Mouse (Mus musculus): Measurements from ENCODE around the gene Arhgef17. TPM values are rescaled to one million over a fixed set of nuclear protein-coding genes. Genes with fewer than 3 reads are reported as not detected.

The Arhgef17 gene
- polyA plus RNA-seq, 1 experiment from 2014 or later, result 6.2 TPM

DNA sequence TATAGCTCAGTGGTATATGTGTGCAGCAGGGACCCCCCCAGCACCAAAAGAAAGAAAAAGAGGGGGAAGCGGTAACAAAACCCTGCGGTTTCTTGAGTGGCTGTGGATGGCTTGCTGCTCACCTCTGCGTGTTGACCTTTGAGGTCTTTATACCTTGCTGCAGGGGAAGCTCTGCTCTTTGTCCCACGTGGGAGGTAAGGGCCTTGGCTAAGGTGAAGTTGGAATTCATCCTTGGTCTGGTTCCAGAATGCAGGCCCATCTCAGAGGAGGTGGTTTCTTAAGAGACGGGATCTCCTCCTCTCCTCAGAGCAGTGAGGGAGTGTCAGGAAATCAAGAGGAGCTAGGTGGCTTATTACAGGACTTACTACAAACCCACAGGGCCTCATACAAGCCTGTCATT, 89.7 kb downstream of the Arhgef17 start:
- no peak overlapping the region for H3K4me3 ChIP-seq (replicated peaks)
- H3K9me3 ChIP-seq, result no peaks in the 10 kb centered on the region
- no peak for ATAC-seq (ENCODE audit: insufficient read depth, low FRiP score, low read depth)
- 90% methylated on average over 5 of the region's 5 CpGs for WGBS
- no peak overlapping the region for H3K4me2 ChIP-seq
- H3K4me1 ChIP-seq, result 0 out of 2 replicates have a peak, but pooled peaks cover 5% of the 10 kb centered on the region
- H3K27me3 ChIP-seq (replicated peaks), result no peaks in the 10 kb centered on the region
- peaks cover 8% of the 10 kb centered on the region; the same call in 1 of the 2 replicates for H3K36me3 ChIP-seq
- H3K27ac ChIP-seq, result no peak overlapping the region
- H3K9ac ChIP-seq, result no peak overlapping the region

DNA sequence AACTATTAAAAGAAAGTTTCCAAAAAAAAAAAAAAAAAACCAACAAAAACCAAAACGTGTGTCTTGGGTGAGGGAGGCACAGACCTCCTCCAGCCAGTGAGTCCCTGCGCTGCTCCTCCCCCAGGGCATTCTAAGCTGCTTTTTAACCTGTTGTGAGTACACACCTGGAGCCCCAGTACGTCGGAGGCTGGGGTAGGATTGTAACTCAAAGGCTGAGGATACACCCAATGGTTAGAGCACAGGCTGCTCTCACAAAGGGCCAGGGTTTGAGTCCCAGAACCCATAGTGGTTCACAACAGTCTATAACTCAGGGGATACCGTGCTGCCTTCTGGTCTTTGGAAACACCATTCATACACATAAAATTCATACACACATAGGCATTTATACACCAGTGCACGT, 90.3 kb downstream of the Arhgef17 start:
- H3K9ac ChIP-seq, result no peak overlapping the region
- 89% methylated on average over 6 of the region's 6 CpGs for WGBS
- no peak overlapping the region for H3K4me2 ChIP-seq
- ATAC-seq (ENCODE audit: insufficient read depth, low FRiP score, low read depth), result no peak
- H3K27ac ChIP-seq, result no peak overlapping the region
- no peak overlapping the region for H3K4me3 ChIP-seq (replicated peaks)
- no peaks in the 10 kb centered on the region for H3K27me3 ChIP-seq (replicated peaks)
- 0 out of 2 replicates have a peak, but pooled peaks cover 5% of the 10 kb centered on the region for H3K4me1 ChIP-seq
- H3K36me3 ChIP-seq, result peaks cover 8% of the 10 kb centered on the region; the same call in 1 of the 2 replicates
- no peaks in the 10 kb centered on the region for H3K9me3 ChIP-seq

- WGBS, result 96% methylated on average over 1 of the region's 1 CpGs
- H3K4me2 ChIP-seq, result no peak overlapping the region
- H3K4me3 ChIP-seq (replicated peaks), result no peak overlapping the region
- H3K4me1 ChIP-seq, result 0 out of 2 replicates have a peak, but pooled peaks cover 5% of the 10 kb centered on the region
- H3K27ac ChIP-seq, result no peak overlapping the region
- ATAC-seq (ENCODE audit: insufficient read depth, low FRiP score, low read depth), result no peak
- no peaks in the 10 kb centered on the region for H3K9me3 ChIP-seq
- no peaks in the 10 kb centered on the region for H3K27me3 ChIP-seq (replicated peaks)
- no peak overlapping the region for H3K9ac ChIP-seq
- H3K36me3 ChIP-seq, result peaks cover 8% of the 10 kb centered on the region; the same call in 1 of the 2 replicates
These were observed 91.0 kb downstream of the Arhgef17 start for GRCm38 (mm10) chr7:100840906-100841305.

DNA sequence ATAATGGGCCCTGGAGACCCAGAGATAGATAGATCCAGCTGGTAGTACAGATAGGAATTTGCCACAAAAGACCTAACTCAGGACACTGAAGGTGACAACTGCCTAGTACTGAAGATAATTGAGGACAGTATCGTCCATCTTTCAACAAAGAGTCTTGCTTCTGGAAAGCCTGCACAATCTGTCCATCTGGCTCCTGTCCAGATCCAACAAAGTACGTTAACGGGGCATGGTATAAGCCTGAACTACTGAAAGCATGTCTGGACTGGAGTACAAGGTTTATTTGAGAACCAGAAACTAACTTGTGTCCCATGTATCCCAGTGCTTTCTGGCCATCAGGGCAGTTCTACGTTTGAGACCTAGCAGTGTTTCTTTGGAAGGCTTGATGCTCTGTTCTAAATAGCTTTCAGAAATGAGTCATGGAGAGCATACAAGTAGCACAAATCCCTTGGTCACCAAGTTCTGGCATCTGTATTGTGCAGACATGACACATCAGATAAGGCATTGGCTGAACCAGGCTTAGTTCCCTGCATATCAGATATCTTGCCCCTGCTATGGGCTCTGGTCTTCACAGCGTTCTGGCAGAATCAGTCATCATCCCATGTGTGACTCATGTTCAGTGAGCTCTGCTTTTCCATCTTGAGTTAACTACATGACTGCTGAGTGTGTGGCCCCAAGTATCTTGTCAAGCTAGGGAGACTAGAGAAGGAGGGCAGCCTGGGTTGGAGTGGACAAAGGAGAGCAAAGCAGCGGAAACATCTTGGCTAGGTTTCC, 92.1 kb downstream of the Arhgef17 start:
- 68% methylated on average over 6 of the region's 6 CpGs for WGBS
- no peak overlapping the region for H3K4me2 ChIP-seq
- no peaks in the 10 kb centered on the region for H3K4me1 ChIP-seq

GRCm38 (mm10) chr7:100837701-100838100, 94.2 kb downstream of the Arhgef17 start:
- no peak for ATAC-seq (ENCODE audit: insufficient read depth, low FRiP score, low read depth)

More for the DNA sequence above, 92.1 kb downstream of the Arhgef17 start:
- Histone ChIP-seq H3K27ac (no peak overlapping the region), H3K36me3 (peaks cover 8% of the 10 kb centered on the region; the same call in 1 of the 2 replicates), H3K9ac (no peak overlapping the region), H3K27me3 (replicated peaks) (no peaks in the 10 kb centered on the region), H3K9me3 (no peaks in the 10 kb centered on the region), H3K4me3 (replicated peaks) (no peak overlapping the region)
- no peak for ATAC-seq (ENCODE audit: insufficient read depth, low FRiP score, low read depth)

DNA sequence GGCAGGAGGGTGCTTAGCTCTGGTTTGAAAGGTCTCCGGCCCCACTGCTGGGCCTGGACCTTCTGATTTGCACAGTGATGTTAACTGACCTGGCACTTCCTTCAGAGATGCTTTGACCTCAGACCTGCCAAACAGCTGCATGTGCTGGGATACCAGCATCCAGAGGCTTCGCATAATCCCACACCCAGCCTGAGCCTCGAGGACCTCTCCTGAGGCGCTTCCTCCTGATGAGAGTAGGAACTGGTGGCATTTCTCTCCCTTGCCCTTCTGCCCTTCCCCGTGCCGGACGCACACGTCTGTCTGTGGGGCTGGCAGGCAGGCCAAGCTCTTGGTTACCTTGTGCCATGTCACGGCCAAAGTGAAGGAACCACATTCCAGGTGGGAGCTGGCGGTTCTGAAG, 95.2 kb downstream of the Arhgef17 start:
- no peak overlapping the region for H3K27ac ChIP-seq
- H3K4me3 ChIP-seq (replicated peaks), result no peak overlapping the region
- WGBS, result 87% methylated on average over 10 of the region's 10 CpGs
- H3K27me3 ChIP-seq (replicated peaks), result no peaks in the 10 kb centered on the region
- no peaks in the 10 kb centered on the region for H3K9me3 ChIP-seq
- no peaks in the 10 kb centered on the region for H3K4me1 ChIP-seq
- H3K36me3 ChIP-seq, result peaks cover 5% of the 10 kb centered on the region; the same call in 1 of the 2 replicates
- no peak overlapping the region for H3K4me2 ChIP-seq
- H3K9ac ChIP-seq, result no peak overlapping the region
- no peak for ATAC-seq (ENCODE audit: insufficient read depth, low FRiP score, low read depth)

More at GRCm38 (mm10) chr7:100837701-100838100, 94.2 kb downstream of the Arhgef17 start:
- Histone ChIP-seq H3K9me3 (no peaks in the 10 kb centered on the region), H3K36me3 (peaks cover 8% of the 10 kb centered on the region; the same call in 1 of the 2 replicates), H3K27me3 (replicated peaks) (no peaks in the 10 kb centered on the region), H3K4me3 (replicated peaks) (no peak overlapping the region), H3K27ac (no peak overlapping the region), H3K4me2 (no peak overlapping the region), H3K4me1 (no peaks in the 10 kb centered on the region), H3K9ac (no peak overlapping the region)
- WGBS, result 76% methylated on average over 1 of the region's 1 CpGs

GRCm38 (mm10) chr7:100835711-100836110, 96.2 kb downstream of the Arhgef17 start:
- no peak for ATAC-seq (ENCODE audit: insufficient read depth, low FRiP score, low read depth)
- H3K9ac ChIP-seq, result no peak overlapping the region
- H3K27me3 ChIP-seq (replicated peaks), result no peaks in the 10 kb centered on the region
- no peaks in the 10 kb centered on the region for H3K4me1 ChIP-seq
- H3K36me3 ChIP-seq, result peaks cover 4% of the 10 kb centered on the region; the same call in 1 of the 2 replicates
- no peak overlapping the region for H3K27ac ChIP-seq
- H3K4me3 ChIP-seq (replicated peaks), result no peak overlapping the region
- 87% methylated on average over 6 of the region's 6 CpGs for WGBS
- no peak overlapping the region for H3K4me2 ChIP-seq
- no peaks in the 10 kb centered on the region for H3K9me3 ChIP-seq

- Histone ChIP-seq H3K36me3 (peaks cover 4% of the 10 kb centered on the region; the same call in 1 of the 2 replicates), H3K4me1 (no peaks in the 10 kb centered on the region), H3K9me3 (no peaks in the 10 kb centered on the region), H3K27ac (no peak overlapping the region), H3K4me3 (replicated peaks) (no peak overlapping the region), H3K27me3 (replicated peaks) (no peaks in the 10 kb centered on the region), H3K4me2 (no peak overlapping the region), H3K9ac (no peak overlapping the region)
- WGBS, result 87% methylated on average over 7 of the region's 7 CpGs
- ATAC-seq (ENCODE audit: insufficient read depth, low FRiP score, low read depth), result no peak
These were observed 96.7 kb downstream of the Arhgef17 start for GRCm38 (mm10) chr7:100835168-100835567.

- H3K9me3 ChIP-seq, result no peaks in the 10 kb centered on the region
- no peak overlapping the region for H3K4me2 ChIP-seq
- peaks cover 4% of the 10 kb centered on the region; the same call in 1 of the 2 replicates for H3K36me3 ChIP-seq
- no peak overlapping the region for H3K4me3 ChIP-seq (replicated peaks)
- no peak overlapping the region for H3K9ac ChIP-seq
- H3K27me3 ChIP-seq (replicated peaks), result no peaks in the 10 kb centered on the region
- ATAC-seq (ENCODE audit: insufficient read depth, low FRiP score, low read depth), result no peak
- H3K4me1 ChIP-seq, result no peaks in the 10 kb centered on the region
- 71% methylated on average over 1 of the region's 1 CpGs for WGBS
- H3K27ac ChIP-seq, result no peak overlapping the region
These were observed 98.0 kb downstream of the Arhgef17 start for GRCm38 (mm10) chr7:100833859-100834258.

- no peak overlapping the region for H3K4me2 ChIP-seq
- no peak for ATAC-seq (ENCODE audit: insufficient read depth, low FRiP score, low read depth)
- 84% methylated on average over 2 of the region's 2 CpGs for WGBS
These were observed 103.4 kb downstream of the Arhgef17 start for GRCm38 (mm10) chr7:100828549-100828948.

DNA sequence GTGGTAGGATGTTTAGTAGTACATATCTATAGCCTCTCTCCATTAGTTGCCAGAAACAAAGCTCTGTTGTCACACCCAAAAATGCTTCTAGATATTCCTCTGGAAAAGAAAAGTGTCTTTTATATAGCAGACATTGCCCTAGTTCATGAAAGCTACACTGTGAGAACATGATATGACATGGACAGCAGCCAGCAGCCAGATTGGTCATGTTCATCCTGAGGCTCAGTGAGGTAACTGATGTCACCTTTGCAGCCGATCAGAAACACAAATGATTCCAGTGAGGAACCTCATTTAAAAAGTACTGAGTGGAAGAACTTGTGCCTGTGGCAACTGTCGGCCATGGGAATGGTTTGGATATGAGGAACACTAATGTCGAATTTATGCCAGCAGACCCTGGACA, 107.2 kb downstream of the Arhgef17 start:
- no peak overlapping the region for H3K4me3 ChIP-seq (replicated peaks)
- H3K27ac ChIP-seq, result no peak overlapping the region
- H3K4me1 ChIP-seq, result no peaks in the 10 kb centered on the region
- H3K36me3 ChIP-seq, result no peaks in the 10 kb centered on the region
- H3K9ac ChIP-seq, result no peak overlapping the region
- WGBS, result 91% methylated on average over 3 of the region's 3 CpGs
- no peaks in the 10 kb centered on the region for H3K9me3 ChIP-seq
- H3K27me3 ChIP-seq (replicated peaks), result no peaks in the 10 kb centered on the region
- H3K4me2 ChIP-seq, result no peak overlapping the region
- ATAC-seq (ENCODE audit: insufficient read depth, low FRiP score, low read depth), result no peak

More at GRCm38 (mm10) chr7:100828549-100828948, 103.4 kb downstream of the Arhgef17 start:
- H3K4me1 ChIP-seq, result no peaks in the 10 kb centered on the region
- no peaks in the 10 kb centered on the region for H3K36me3 ChIP-seq
- no peaks in the 10 kb centered on the region for H3K27me3 ChIP-seq (replicated peaks)
- H3K27ac ChIP-seq, result no peak overlapping the region
- H3K9ac ChIP-seq, result no peak overlapping the region
- no peak overlapping the region for H3K4me3 ChIP-seq (replicated peaks)
- no peaks in the 10 kb centered on the region for H3K9me3 ChIP-seq
